Mouse (Mus musculus) CH12.LX (cell line): Measurements from ENCODE around the gene Stmn1. TPM values are rescaled to one million over a fixed set of nuclear protein-coding genes. Genes with fewer than 3 reads are reported as not detected.
A peak's percentile ranks its signal among the peaks of the same experiment; 100 is the strongest.

Source experiments
- DNase-seq: peaks from one replicate; pipeline ENCODE4 v3.0.0-alpha.2; 2013; ENCODE audit errors: extremely low read depth
- H3K27ac ChIP-seq: 2 replicates; pipeline ENCODE4 v1.5.1; 2012; ENCODE audit warnings: low read depth, mild to moderate bottlenecking, control low read depth, moderate library complexity; ENCODE audit not compliant: insufficient read depth
- H3K27me3 ChIP-seq: replicated peaks from 2 replicates; pipeline ENCODE3; 2012; ENCODE audit warnings: inconsistent platforms
- H3K36me3 ChIP-seq, 2 experiments: replicated peaks in 1 of 2; 2 replicates each; pipeline versions ENCODE3 to v1.6.1; 2012; ENCODE audit warnings: inconsistent platforms in 1 of 2, low read length in 1 of 2, mild to moderate bottlenecking in 1 of 2, mixed read lengths in 1 of 2, moderate library complexity in 1 of 2; ENCODE audit not compliant: control insufficient read depth in 1 of 2, insufficient read depth in 1 of 2
- H3K4me1 ChIP-seq, 2 experiments: 2 replicates each; pipeline ENCODE4 v1.6.1; 2012; ENCODE audit warnings: inconsistent platforms in 1 of 2, moderate library complexity in 1 of 2; ENCODE audit not compliant: insufficient read depth in 2 of 2, control insufficient read depth in 1 of 2
- H3K4me2 ChIP-seq: 2 replicates; pipeline ENCODE4 v1.6.1; 2012; ENCODE audit warnings: low read depth, mild to moderate bottlenecking, control low read depth; ENCODE audit not compliant: poor library complexity, insufficient read depth, severe bottlenecking
- H3K4me3 ChIP-seq, 3 experiments: fragments of 150-350 bp in 1 of 3; sonication (generic) in 1 of 3; replicated peaks in 1 of 3; 2 replicates each; pipeline versions ENCODE3 to v1.5.1; 2011 to 2012; ENCODE audit warnings: low read depth in 2 of 3, low read length in 2 of 3, mild to moderate bottlenecking in 2 of 3, moderate library complexity in 2 of 3, control low read depth in 1 of 3, improper control_type of control experiment in 1 of 3, inconsistent platforms in 1 of 3, mixed read lengths in 1 of 3; ENCODE audit not compliant: poor library complexity in 1 of 3
- H3K79me2 ChIP-seq: replicated peaks from 2 replicates; pipeline ENCODE4 v1.6.1; 2012; ENCODE audit warnings: mild to moderate bottlenecking, moderate library complexity; ENCODE audit not compliant: control insufficient read depth, poor library complexity, insufficient read depth, severe bottlenecking; ENCODE audit errors: extremely low read depth
- H3K9ac ChIP-seq: 2 replicates; pipeline ENCODE4 v1.6.1; 2012; ENCODE audit warnings: low read depth, mild to moderate bottlenecking, control low read depth, moderate library complexity; ENCODE audit not compliant: insufficient read depth
- H3K9me3 ChIP-seq: replicated peaks from 2 replicates; pipeline ENCODE3; 2012; ENCODE audit warnings: low read length, inconsistent platforms, mixed read lengths
- CHD1 ChIP-seq: IDR thresholded peaks from 2 replicates; pipeline ENCODE4 v1.6.1; 2012; ENCODE audit warnings: low read depth, low read length, improper control_type of control experiment, inconsistent platforms
- CHD2 ChIP-seq: IDR thresholded peaks from 2 replicates; pipeline ENCODE4 v1.6.1; 2011; ENCODE audit warnings: low read length, improper control_type of control experiment
- CTCF ChIP-seq, 2 experiments: IDR thresholded peaks in 1 of 2; conservative IDR thresholded peaks in 1 of 2; 2 replicates each; pipeline ENCODE4 v1.5.1; 2011 to 2012; ENCODE audit warnings: low read depth in 2 of 2, low read length in 2 of 2, improper control_type of control experiment in 1 of 2, inconsistent platforms in 1 of 2, mild to moderate bottlenecking in 1 of 2, moderate library complexity in 1 of 2
- E2F4 ChIP-seq: IDR thresholded peaks from 2 replicates; pipeline ENCODE4 v1.6.1; 2011; ENCODE audit warnings: low read depth, low read length, improper control_type of control experiment; ENCODE audit not compliant: insufficient replicate concordance
- EP300 ChIP-seq: IDR thresholded peaks from 2 replicates; pipeline ENCODE4 v1.6.1; 2011; ENCODE audit warnings: low read length, improper control_type of control experiment
- ETS1 ChIP-seq: conservative IDR thresholded peaks from 2 replicates; pipeline ENCODE4 v1.6.1; 2012; ENCODE audit warnings: low read depth, mild to moderate bottlenecking, inconsistent platforms, low read length, improper control_type of control experiment, moderate library complexity
- JUN ChIP-seq: IDR thresholded peaks from 2 replicates; pipeline ENCODE4 v1.6.1; 2011; ENCODE audit warnings: low read depth, mild to moderate bottlenecking, low read length, improper control_type of control experiment, moderate library complexity; ENCODE audit not compliant: insufficient read depth
- JUND ChIP-seq: conservative IDR thresholded peaks from 2 replicates; pipeline ENCODE4 v1.6.1; 2011; ENCODE audit warnings: low read depth, low read length, improper control_type of control experiment
- KAT2A ChIP-seq: IDR thresholded peaks from 2 replicates; pipeline ENCODE4 v1.6.1; 2012; ENCODE audit warnings: low read length, improper control_type of control experiment, inconsistent platforms; ENCODE audit not compliant: insufficient replicate concordance
- MAX ChIP-seq: IDR thresholded peaks from 2 replicates; pipeline ENCODE4 v1.6.1; 2011; ENCODE audit warnings: low read length, improper control_type of control experiment
- MAZ ChIP-seq: IDR thresholded peaks from 2 replicates; pipeline ENCODE4 v1.6.1; 2012; ENCODE audit warnings: low read depth, mild to moderate bottlenecking, inconsistent platforms, low read length, improper control_type of control experiment, moderate library complexity
- MYC ChIP-seq: IDR thresholded peaks from 2 replicates; pipeline ENCODE4 v1.6.1; 2011; ENCODE audit warnings: low read depth, mild to moderate bottlenecking, improper control_type of control experiment, low read length
- NRF1 ChIP-seq: IDR thresholded peaks from 2 replicates; pipeline ENCODE4 v1.6.1; 2014; ENCODE audit warnings: low read depth, mild to moderate bottlenecking, inconsistent platforms, low read length, improper control_type of control experiment, moderate library complexity
- POLR2A ChIP-seq: IDR thresholded peaks from 2 replicates; pipeline ENCODE4 v1.6.1; 2011; ENCODE audit warnings: low read depth, mild to moderate bottlenecking, improper control_type of control experiment, low read length
- SMC3 ChIP-seq: IDR thresholded peaks from 2 replicates; pipeline ENCODE4 v1.6.1; 2011; ENCODE audit warnings: low read depth, low read length, improper control_type of control experiment
- TBP ChIP-seq: conservative IDR thresholded peaks from 2 replicates; pipeline ENCODE4 v1.6.1; 2011; ENCODE audit warnings: low read depth, low read length, improper control_type of control experiment
- ZC3H11A ChIP-seq: IDR thresholded peaks from 2 replicates; pipeline ENCODE4 v1.6.1; 2012; ENCODE audit warnings: low read depth, mild to moderate bottlenecking, inconsistent platforms, low read length, improper control_type of control experiment
- ZKSCAN1 ChIP-seq: IDR thresholded peaks from 2 replicates; pipeline ENCODE4 v1.6.1; 2012; ENCODE audit warnings: low read depth, inconsistent platforms, low read length, improper control_type of control experiment, borderline replicate concordance
- ZMIZ1 ChIP-seq: IDR thresholded peaks from 2 replicates; pipeline ENCODE4 v1.6.1; 2012; ENCODE audit warnings: low read depth, mild to moderate bottlenecking, inconsistent platforms, low read length, improper control_type of control experiment
- ZNF384 ChIP-seq: IDR thresholded peaks from 2 replicates; pipeline ENCODE4 v1.6.1; 2012; ENCODE audit warnings: low read depth, low read length, improper control_type of control experiment, inconsistent platforms
- dilution Hi-C: fragments of 300-500 bp; cut with MboI; formaldehyde crosslinking; loops from 2 replicates; pipeline ENCODE4 v1.14.3; 2020; ENCODE audit warnings: low sequenced_read_pairs; ENCODE audit not compliant: extremely low pct_unique_long_range_greater_than_20kb, extremely low pct_ligation_motif_present
- in situ Hi-C: fragments of 300-500 bp; cut with MboI; formaldehyde crosslinking; loops from 3 replicates; pipeline ENCODE4 v1.14.3; 2019; ENCODE audit warnings: low sequenced_read_pairs, low pct_ligation_motif_present, low pct_unique_long_range_greater_than_20kb, mixed read lengths
- polyA plus RNA-seq: library from polyadenylated mRNA; unstranded; fragments of >175 nt; gene quantifications from 2 replicates; pipeline ENCODE4 v1.2.1, GENCODE M21; 2012; ENCODE audit warnings: low read depth; ENCODE audit not compliant: insufficient read length
- total RNA-seq, 2 experiments: library from RNA; depleted of rRNA; stranded (reverse); fragments of 300-350 nt in 1 of 2; fragments of >200 nt in 1 of 2; gene quantifications; 2 replicates each; pipeline ENCODE4 v1.2.3; 2012 to 2014

The Stmn1 gene
- total and polyA plus RNA-seq, 3 experiments = 31.2 to 39.4 (median 34.7) TPM

- Histone ChIP-seq H3K27ac (no peak overlapping the region), H3K4me3 (peak overlapping the region; percentile 48 to 74 (median 69)), H3K4me1 (peaks cover 4 to 22% of the 10 kb centered on the region in 2 experiments; a peak in 3 of 4 replicates), H3K4me2 (peak overlapping the region; percentile 29; the same call in 1 of the 2 replicates), H3K9ac (peak overlapping the region; percentile 76), H3K36me3 (peaks cover 0 to 12% of the 10 kb centered on the region in 2 experiments), H3K9me3 (no peaks in the 10 kb centered on the region), H3K27me3 (no peaks in the 10 kb centered on the region), H3K79me2 (peaks cover 29% of the 10 kb centered on the region)
- no peak for DNase-seq
- TF ChIP-seq EP300 = no peak
- no peak for TF ChIP-seq ZNF384
- no peak for TF ChIP-seq ZC3H11A
- TF ChIP-seq JUND = no peak
- TF ChIP-seq NRF1 = no peak
- TF ChIP-seq CHD2 = no peak
- no peak for TF ChIP-seq ETS1
- TF ChIP-seq E2F4 = no peak
- TF ChIP-seq MAX = no peak
- in situ Hi-C loops (no loop called here), dilution Hi-C loops (no loop called here)
Observed at GRCm38 (mm10) chr4:134511730-134512129, 43.6 kb downstream of the Stmn1 start.

DNA sequence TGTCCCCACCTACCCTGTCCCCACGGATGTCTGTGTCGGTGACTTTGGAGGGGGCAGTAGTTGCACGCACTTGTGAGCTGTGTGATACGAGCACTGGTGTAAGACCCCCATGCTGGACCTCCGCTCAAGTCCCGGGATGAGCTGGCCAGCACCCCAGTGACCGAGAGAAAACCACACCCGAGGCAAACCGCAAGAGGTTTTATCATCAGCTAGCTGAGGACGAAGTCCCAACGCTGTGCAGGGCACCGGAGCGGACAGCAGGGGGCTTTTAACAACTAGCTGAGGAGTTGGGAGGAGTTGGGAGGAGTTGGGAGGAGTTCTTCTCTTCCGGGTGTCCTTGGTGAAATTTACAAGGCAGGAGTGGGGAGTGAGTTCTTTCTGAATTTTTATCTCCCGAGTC, 44.7 kb downstream of the Stmn1 start:
- Histone ChIP-seq H3K27me3 (no peaks in the 10 kb centered on the region), H3K4me3 (no peak overlapping the region), H3K27ac (no peak overlapping the region), H3K79me2 (peaks cover 29% of the 10 kb centered on the region), H3K9me3 (no peaks in the 10 kb centered on the region), H3K4me2 (no peak overlapping the region), H3K36me3 (peaks cover 0 to 21% of the 10 kb centered on the region in 2 experiments), H3K4me1 (peaks cover 4 to 22% of the 10 kb centered on the region in 2 experiments; a peak in 3 of 4 replicates), H3K9ac (no peak overlapping the region)
- no peak for TF ChIP-seq EP300
- no peak for TF ChIP-seq CTCF (conservative IDR thresholded peaks at IDR 0.05 in 1 of 2, IDR thresholded peaks at IDR 0.05 in 1 of 2; ENCODE audit: low read depth in 2 of 2, low read length in 2 of 2)
- no peak for TF ChIP-seq ZKSCAN1
- in situ Hi-C loops = no loop called here
- dilution Hi-C loops = no loop called here
- no peak for DNase-seq

DNA sequence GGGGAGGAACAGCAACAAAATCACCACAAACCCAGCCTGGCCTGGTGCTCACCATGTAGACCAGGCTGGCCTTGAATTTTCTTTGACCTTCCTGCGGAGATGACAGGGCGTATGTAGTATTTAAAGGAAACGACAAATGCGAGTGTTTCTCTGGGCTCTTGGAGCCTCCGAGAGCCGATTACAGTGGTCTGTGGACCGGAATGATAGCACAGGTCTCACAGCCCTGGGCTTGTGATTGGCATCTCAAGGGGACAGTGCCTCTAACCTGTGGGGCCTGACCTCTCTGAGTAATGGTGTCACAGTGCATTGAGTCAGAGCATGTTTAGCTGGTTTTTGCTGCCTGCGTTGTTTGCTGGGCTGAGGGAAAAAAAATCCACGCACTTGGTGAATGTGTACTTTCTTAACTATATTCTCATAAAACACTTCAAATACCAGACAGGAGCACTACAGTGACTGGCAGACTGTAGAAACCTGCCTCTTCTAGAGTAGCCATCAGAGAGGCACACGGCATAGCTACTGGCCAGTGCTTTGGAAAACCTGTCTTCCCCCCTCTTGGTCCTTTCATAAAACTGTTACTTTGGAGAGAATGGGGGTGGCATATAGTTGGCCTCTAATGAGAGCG, 46.3 kb downstream of the Stmn1 start:
- dilution Hi-C loops (no loop called here), in situ Hi-C loops (no loop called here)
- Histone ChIP-seq H3K4me2 (no peak overlapping the region), H3K36me3 (peaks cover 0 to 32% of the 10 kb centered on the region in 2 experiments), H3K4me1 (peaks cover 4 to 22% of the 10 kb centered on the region in 2 experiments; a peak in 3 of 4 replicates), H3K27me3 (no peaks in the 10 kb centered on the region), H3K4me3 (no peak overlapping the region), H3K27ac (no peak overlapping the region), H3K9me3 (no peaks in the 10 kb centered on the region), H3K9ac (no peak overlapping the region), H3K79me2 (peaks cover 37% of the 10 kb centered on the region)
- TF ChIP-seq ZC3H11A (no peak), SMC3 (no peak), ETS1 (no peak), POLR2A (no peak), NRF1 (no peak), TBP (no peak), JUN (no peak), E2F4 (no peak), MAZ (no peak), MYC (no peak), CHD1 (no peak), ZMIZ1 (no peak), MAX (no peak), KAT2A (no peak)
- DNase-seq = no peak
